Mouse (Mus musculus) mouse trophoblast stem cell (cell line): ENCODE measurements around the gene Hebp2.

Experiments
- in situ Hi-C, 2 experiments: fragments of 300-500 bp; cut with MseI, MboI; formaldehyde crosslinking; loops; 2 replicates in 1 of 2; 3 replicates in 1 of 2; pipeline ENCODE4 v1.15.1; 2025

The Hebp2 gene

DNA sequence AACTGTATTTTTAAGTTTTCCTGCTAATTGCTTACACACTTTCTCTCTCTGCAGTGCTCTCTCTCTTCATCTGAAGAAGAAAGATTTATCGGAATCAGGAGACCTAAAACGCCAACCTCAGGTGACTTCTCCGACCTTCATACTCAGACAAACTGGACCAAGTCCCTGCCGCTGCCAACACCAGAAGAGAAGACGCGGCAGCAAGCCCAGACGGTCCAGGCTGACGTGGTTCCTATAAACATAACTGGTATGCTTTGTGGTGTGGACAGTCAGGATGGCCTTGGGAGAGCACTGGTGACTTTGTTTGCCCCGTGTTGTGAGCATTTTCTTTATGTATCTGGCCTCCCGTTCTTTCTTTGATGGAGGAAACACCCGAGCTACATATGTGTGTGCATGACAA lies 34.4 kb downstream of the Hebp2 start:
- in situ Hi-C loops = no loop called here

DNA sequence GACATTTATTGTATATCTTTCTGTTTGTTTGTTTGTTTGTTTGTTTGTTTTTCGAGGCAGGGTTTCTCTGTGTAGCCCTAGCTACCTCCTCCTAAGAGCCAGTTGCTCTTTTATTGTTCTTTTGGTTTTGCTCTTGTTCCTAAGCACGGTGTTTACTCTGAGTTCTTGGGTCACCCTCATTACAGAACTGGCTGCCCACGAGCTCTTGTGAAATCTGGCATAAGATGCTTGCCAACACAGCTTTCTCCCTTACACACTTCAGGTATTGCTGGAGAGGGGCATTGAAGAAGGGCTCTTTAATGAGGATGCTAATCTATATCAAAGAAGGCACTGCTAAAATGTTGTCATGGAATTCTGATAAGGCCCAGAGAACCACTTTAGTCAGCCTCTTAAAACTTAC lies 35.2 kb downstream of the Hebp2 start:
- in situ Hi-C loops = no loop called here

DNA sequence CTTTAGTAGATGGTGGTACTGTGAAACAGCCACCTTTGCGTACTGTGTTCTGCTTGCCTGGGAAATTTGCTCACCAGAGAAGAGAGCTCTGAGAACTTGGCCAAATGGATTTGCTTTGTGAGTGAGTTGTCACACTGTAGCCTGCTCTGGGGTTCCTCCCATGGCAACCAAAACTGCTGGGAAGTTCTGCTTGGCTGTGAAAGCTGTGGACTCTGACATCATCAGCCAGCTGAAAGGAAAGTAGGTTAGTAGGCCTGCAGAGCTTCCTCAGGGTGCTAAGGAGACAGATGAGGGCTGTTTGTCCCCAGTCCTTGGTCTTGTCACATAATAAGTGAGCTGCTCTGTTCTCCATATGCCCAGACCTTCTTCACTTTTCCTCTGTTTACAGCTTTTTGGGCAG lies 37.3 kb downstream of the Hebp2 start:
- in situ Hi-C loops = no loop called here

DNA sequence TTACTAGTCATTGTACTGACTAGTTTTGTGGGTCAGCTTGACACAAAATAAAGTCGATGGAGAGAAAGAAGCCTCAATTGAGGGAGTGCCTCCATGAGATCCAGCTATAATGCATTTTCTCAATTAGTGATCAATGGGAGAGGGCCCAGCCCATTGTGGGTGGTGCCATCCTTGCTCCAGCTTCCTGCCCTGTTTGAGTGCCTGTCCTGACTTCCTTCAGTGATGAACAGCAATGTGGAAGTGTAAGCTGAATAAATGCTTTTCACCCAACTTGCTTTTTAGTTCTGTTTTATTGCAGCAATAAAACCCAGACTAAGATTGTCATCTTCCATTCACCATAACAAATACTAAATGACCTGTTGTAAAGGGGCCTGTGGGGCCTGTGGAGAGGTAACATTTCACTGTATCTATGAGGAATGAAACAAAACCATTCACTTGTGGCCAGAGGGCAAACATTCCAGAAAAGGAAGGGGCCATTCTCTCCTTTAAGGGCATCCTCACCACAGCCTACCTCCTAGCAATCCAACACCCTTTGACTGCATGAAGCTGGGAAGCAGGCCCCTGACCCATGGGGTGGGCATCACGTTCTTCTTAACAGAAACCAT lies 37.9 kb downstream of the Hebp2 start:
- in situ Hi-C loops = no loop called here

DNA sequence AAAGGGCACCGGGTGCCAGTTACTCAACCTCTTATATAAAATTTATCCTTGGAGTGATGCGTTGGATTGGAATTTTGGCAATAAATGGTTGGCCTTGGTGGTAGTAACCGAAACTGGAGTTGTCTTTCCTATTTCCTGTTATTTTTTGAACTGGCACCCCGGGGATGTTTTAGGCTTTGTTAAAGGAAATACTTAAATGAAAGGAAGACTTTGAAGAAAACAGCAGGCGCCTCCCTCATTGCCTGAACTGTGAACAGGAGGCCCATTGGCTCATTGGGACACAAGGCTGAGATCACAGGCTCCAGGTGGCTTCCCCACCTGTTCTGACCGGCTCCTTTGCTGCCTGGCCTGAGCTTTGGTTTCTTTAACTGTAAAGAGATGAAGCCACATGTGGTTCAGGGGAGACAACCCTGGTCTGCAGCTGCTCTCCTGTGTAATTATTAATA lies 39.4 kb downstream of the Hebp2 start:
- in situ Hi-C loops = no loop called here

DNA sequence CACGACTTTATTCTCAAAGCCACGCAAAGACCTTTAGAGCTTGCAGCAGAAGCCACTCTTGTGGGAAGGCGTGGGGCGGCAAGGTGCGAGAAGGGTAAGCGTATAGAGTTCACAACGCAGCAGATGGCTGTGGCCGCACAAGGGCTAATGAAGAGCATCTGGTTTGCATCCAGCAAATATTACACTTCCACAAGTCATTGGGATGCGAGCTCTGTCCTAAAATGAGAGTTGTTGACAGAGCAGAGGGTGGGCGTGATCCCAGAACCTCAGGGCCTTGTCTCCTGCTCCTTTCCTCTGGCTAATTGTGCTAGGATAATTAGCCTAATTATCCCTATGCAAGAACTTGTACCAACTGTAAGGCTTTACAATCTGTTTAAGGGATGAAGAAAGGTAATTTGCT lies 40.2 kb downstream of the Hebp2 start:
- in situ Hi-C loops = no loop called here

DNA sequence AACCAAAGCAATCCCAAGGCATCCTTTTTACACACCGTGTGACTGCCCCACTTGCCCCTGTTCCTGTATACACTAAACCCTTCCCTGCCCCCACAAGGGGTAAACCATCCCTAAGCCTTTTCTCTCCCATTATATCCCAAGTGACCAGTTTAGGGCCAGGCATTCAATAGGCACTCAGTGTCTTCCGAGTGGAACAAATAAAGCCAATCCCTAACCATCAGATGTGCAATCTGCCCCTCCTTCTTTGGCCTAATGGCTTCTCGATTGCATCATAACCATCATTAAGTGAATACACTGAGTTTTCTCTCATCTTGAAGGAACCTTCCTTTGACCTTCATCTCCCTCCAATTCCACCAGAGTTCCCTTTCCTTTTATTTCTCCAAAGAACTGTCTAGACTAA lies 43.9 kb downstream of the Hebp2 start:
- in situ Hi-C loops = no loop called here

DNA sequence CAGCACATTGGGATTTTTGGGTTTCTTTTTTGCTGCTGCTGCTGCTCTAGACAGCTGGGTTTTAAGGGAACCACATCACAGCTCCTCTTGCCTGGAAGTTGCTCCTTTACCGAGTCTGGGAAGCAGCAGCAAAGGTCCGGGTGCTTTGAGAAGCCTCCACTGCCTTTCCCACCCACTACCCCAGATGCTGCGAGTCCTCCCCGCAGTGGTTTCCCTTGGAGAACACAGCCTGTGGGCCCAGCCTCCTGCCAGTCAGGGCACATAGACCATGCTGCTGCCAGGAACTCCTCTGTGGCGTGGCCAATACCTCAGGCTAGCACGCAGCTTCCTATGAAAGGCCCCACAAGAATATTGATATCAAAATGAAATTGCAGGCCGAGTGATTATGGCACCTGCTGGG lies 48.8 kb downstream of the Hebp2 start:
- in situ Hi-C loops = no loop called here

DNA sequence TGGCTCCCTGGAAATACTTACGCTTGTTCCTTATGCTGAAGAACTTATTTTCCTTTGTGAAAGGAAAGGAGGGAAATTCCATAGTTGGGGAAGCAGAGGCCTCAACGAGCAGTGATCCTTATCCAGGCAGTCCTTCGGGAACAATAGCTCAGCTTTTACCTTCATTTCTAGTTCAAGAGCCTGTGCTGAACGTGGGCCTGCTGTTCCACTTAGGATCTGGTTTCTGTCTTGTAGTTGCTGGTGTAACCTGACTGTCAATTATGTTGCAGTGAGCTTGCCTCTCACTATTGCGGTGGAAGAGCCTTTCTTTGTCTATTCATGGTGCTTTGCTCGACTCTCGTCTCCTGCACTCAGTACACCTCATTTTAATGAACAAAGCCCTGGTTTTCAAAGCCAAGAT lies 51.6 kb downstream of the Hebp2 start:
- in situ Hi-C loops = no loop called here

DNA sequence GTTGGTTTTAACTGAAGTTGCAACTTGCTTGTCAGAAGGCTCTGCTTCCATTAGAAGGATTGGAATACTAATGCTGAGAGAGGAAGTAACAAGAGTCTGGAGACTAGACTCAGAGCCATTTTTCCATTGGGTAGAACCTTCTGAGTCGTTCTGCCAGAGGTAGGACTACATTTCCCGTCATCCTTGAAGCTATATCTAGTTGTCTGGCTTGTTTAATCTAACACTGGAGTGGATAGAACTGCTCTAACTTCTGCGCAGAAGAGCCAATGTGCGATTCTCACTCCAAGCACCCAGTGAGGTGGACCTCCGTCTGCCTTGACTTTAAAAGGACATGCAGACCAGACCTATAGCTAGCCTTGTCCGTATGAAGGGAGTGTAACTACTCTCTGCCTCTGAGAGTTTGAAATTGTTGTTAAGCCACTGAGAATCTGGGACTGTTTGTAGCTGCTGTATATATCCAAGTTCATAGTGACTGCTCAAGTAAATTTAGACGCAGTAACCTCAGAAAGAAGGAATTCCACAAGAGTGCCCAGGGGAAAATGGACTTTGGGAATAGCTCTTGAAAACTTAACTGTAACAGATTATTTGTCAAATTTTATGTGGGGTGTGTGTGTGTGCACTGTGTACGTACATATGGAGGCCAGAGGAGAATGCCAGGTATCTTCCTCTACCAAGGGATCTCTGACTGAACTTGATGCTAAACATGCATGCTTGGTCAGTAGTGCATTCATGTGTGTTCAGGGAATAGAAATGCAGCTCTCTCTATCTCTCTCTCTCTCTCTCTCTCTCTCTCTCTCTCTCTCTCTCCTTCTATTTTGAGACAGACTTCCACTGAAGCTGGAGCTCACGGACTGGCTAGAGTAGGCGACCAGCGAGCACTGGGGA lies 52.6 kb downstream of the Hebp2 start:
- in situ Hi-C loops = no loop called here

DNA sequence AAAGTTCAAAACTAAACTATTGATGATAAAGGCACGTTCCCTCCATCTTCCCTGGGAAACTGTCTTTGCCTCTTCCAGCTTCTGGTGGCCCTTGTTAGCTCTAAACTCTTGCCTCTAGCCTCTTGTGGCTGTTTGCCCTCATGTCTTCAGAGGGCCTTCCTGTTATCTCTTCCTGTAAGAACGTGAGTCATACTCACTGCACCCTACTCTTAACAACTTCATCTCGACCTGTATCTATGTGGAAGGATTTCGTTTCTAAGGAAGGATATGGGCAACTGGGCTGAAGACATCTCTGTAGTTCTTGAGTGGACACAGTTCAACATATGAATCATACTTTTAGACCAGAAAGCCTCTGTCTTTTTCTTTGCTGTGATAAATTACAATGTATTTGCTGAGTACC lies 53.9 kb downstream of the Hebp2 start:
- in situ Hi-C loops = no loop called here

DNA sequence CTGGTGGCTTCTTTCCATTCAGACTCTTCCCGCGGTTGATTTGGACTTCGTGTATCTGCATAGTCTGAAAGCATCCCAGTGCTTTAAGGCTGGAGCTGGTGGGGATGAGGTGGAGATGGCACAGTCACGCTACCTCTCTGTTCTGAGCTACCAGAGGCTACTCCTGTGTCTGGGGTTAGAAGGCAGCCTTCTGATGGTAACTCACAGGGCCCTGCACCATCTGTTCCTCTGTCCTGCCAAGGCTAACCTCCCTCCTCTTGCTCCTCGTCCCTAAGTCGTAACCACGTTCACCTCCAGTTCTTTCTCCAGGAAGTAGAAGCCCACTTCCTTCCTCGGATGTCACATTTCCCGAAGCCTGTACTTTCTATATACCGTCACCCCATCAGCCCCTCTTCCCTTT lies 55.9 kb downstream of the Hebp2 start:
- in situ Hi-C loops = no loop called here
